In genomic region chr7:127642254-127642653, GRCm38 (mm10) we compare ENCODE assay signal across 23 mouse cellular contexts. TPM values are rescaled to one million over a fixed set of nuclear protein-coding genes. Genes with fewer than 3 reads are reported as not detected.
A peak's percentile ranks its signal among the peaks of the same experiment; 100 is the strongest.
DNase-seq lines count a peak whose midpoint lies in the region; ATAC-seq and TF ChIP-seq lines count a peak whose summit lies in the region.
"Had no signal": no experiment of that assay in that cellular context is flagged by ENCODE, and none has a peak within 500 bp of the region (broad histone marks: within the 10 kb centered on the region; RNA-seq: fewer than 3 reads in every experiment).

No protein-coding gene starts in this region.

- TF ChIP-seq RAD21 in MEL (IDR thresholded peaks at IDR 0.05; ENCODE audit: low read depth, low read length), result no peak

- no peaks in the 10 kb centered on the region for H3K36me3 ChIP-seq in limb, embryonic 14.5 days (ENCODE audit: control insufficient read depth, insufficient read depth, low read length)
- H3K36me3 ChIP-seq in limb, embryonic 10.5 days, result no peaks in the 10 kb centered on the region
- H3K36me3 ChIP-seq in MEL (ENCODE audit: control insufficient read depth in 1 of 2, insufficient read depth in 2 of 2, low read length in 2 of 2), result peaks cover 0 to 8% of the 10 kb centered on the region in 2 experiments; a peak in 2 of 4 replicates
- H3K36me3 ChIP-seq: embryonic facial prominence, embryonic 13.5 days; embryonic facial prominence, embryonic 15.5 days; forebrain, embryonic 10.5 days; forebrain, embryonic 12.5 days; G1E had no signal

- ATAC-seq in limb, embryonic 14.5 days (ENCODE audit: low FRiP score, low read depth), result no peak
- ATAC-seq: forebrain, embryonic 14.5 days; forebrain, embryonic 16.5 days had no signal

- no peak overlapping the region for H3K4me3 ChIP-seq in limb, embryonic 14.5 days (replicated peaks; ENCODE audit: low read length)
- H3K4me3 ChIP-seq in limb, embryonic 10.5 days, result no peak overlapping the region
- H3K4me3 ChIP-seq in MEL (ENCODE audit: control insufficient read depth in 1 of 2, insufficient read depth in 1 of 2, low read depth in 2 of 2, low read length in 2 of 2), result no peak overlapping the region
- H3K4me3 ChIP-seq: embryonic facial prominence, embryonic 13.5 days; embryonic facial prominence, embryonic 15.5 days; erythroblast, embryonic 14.5 days; forebrain, embryonic 10.5 days; forebrain, embryonic 12.5 days had no signal

- no peak overlapping the region for H3K27ac ChIP-seq in limb, embryonic 14.5 days (replicated peaks; ENCODE audit: low read depth, low read length)
- H3K27ac ChIP-seq in limb, embryonic 10.5 days, result no peak overlapping the region
- H3K27ac ChIP-seq in MEL (ENCODE audit: control insufficient read depth, low read depth, low read length), result no peak overlapping the region
- H3K27ac ChIP-seq: embryonic facial prominence, embryonic 13.5 days; embryonic facial prominence, embryonic 15.5 days; forebrain, embryonic 10.5 days; forebrain, embryonic 12.5 days had no signal

- 72% methylated on average over 4 of the region's 4 CpGs for WGBS in limb, embryonic 14.5 days
- 86% methylated on average over 4 of the region's 4 CpGs for WGBS in limb, embryonic 10.5 days

- TF ChIP-seq EP300 in MEL (IDR thresholded peaks at IDR 0.05; ENCODE audit: low read depth in 1 of 2, low read length in 2 of 2), result no peak

- no peaks in the 10 kb centered on the region for H3K4me1 ChIP-seq in limb, embryonic 14.5 days (ENCODE audit: control insufficient read depth, insufficient read depth, low read length)
- H3K4me1 ChIP-seq in limb, embryonic 10.5 days, result peaks cover 4% of the 10 kb centered on the region
- H3K4me1 ChIP-seq in MEL (ENCODE audit: control insufficient read depth in 1 of 2, insufficient read depth in 2 of 2, low read length in 2 of 2), result peaks cover 3 to 7% of the 10 kb centered on the region in 2 experiments; a peak in 2 of 4 replicates

- H3K79me2 ChIP-seq in MEL (ENCODE audit: control insufficient read depth, insufficient read depth, low read length, poor library complexity), result no peaks in the 10 kb centered on the region

- H3K27me3 ChIP-seq in limb, embryonic 14.5 days (ENCODE audit: control insufficient read depth, insufficient read depth, low read length), result no peaks in the 10 kb centered on the region
- H3K27me3 ChIP-seq in limb, embryonic 10.5 days (ENCODE audit: low read depth, poor library complexity, severe bottlenecking), result no peaks in the 10 kb centered on the region
- H3K27me3 ChIP-seq in MEL (ENCODE audit: control insufficient read depth in 1 of 2, insufficient read depth in 2 of 2, low read length in 2 of 2), result no peaks in the 10 kb centered on the region
- H3K27me3 ChIP-seq: embryonic facial prominence, embryonic 13.5 days; embryonic facial prominence, embryonic 15.5 days; forebrain, embryonic 12.5 days had no signal

- no peak for TF ChIP-seq POLR2A in limb, embryonic 14.5 days (IDR thresholded peaks at IDR 0.05; ENCODE audit: borderline replicate concordance, extremely low read depth, insufficient read depth, insufficient read length)
- no peak for TF ChIP-seq POLR2A in MEL (IDR thresholded peaks at IDR 0.05; ENCODE audit: control insufficient read depth in 1 of 2, insufficient read depth in 1 of 2, low read depth in 1 of 2, low read length in 2 of 2, poor library complexity in 1 of 2)

- H3K4me2 ChIP-seq in limb, embryonic 14.5 days (replicated peaks; ENCODE audit: low read depth, low read length, severe bottlenecking), result no peak overlapping the region
- H3K4me2 ChIP-seq: embryonic facial prominence, embryonic 13.5 days; embryonic facial prominence, embryonic 15.5 days; forebrain, embryonic 12.5 days had no signal

- no peaks in the 10 kb centered on the region for H3K9me3 ChIP-seq in limb, embryonic 14.5 days (ENCODE audit: control insufficient read depth, low read length)
- no peaks in the 10 kb centered on the region for H3K9me3 ChIP-seq in limb, embryonic 10.5 days (replicated peaks)
- no peaks in the 10 kb centered on the region for H3K9me3 ChIP-seq in MEL (replicated peaks; ENCODE audit: insufficient read depth, low read length)
- H3K9me3 ChIP-seq: embryonic facial prominence, embryonic 13.5 days; embryonic facial prominence, embryonic 15.5 days; forebrain, embryonic 10.5 days; forebrain, embryonic 12.5 days; G1E had no signal

- H3K9ac ChIP-seq in limb, embryonic 14.5 days (ENCODE audit: low read depth, low read length, severe bottlenecking), result peak overlapping the region; percentile 7; the same call in 1 of the 2 replicates
- no peak overlapping the region for H3K9ac ChIP-seq in MEL (ENCODE audit: control insufficient read depth, low read depth, low read length, poor library complexity, severe bottlenecking)
- H3K9ac ChIP-seq: embryonic facial prominence, embryonic 13.5 days; embryonic facial prominence, embryonic 15.5 days; forebrain, embryonic 12.5 days had no signal

- TF ChIP-seq CTCF in MEL (IDR thresholded peaks at IDR 0.05 in 2 of 3, conservative IDR thresholded peaks at IDR 0.05 in 1 of 3; ENCODE audit: control insufficient read depth in 1 of 3, insufficient read depth in 1 of 3, low read depth in 2 of 3, low read length in 3 of 3, poor library complexity in 1 of 3, severe bottlenecking in 1 of 3), result no peak; a peak in 1 of 6 replicates

- DNase-seq in limb, embryonic 14.5 days (ENCODE audit: low spot score), result no peak
- no peak for DNase-seq in limb, embryonic 10.5 days (ENCODE audit: low spot score)
- no peak for DNase-seq in MEL (ENCODE audit: low read depth, low spot score)
- DNase-seq in lung, postnatal 10 days, result no peak
- DNase-seq in left cerebral cortex, adult 9 months (ENCODE audit: low spot score in 2 of 2), result no peak
- DNase-seq: adrenal gland, adult 2 months; adrenal gland, postnatal 10 days; adrenal gland, postnatal 25 days; cerebellum, adult 11 months; cerebellum, adult 18-20 months; cerebellum, adult 8-10 months; cerebellum, adult 9-11 months; cerebellum, postnatal 14 days; cerebellum, postnatal 36 days; embryo, embryonic 11 days had no signal

TF ChIP-seq in MEL, 35 proteins besides CTCF, POLR2A, EP300 and RAD21:
- TF ChIP-seq E2F4 (IDR thresholded peaks at IDR 0.05; ENCODE audit: borderline replicate concordance, low read depth, low read length) (no peak), ZNF384 (IDR thresholded peaks at IDR 0.05; ENCODE audit: low read depth, low read length) (peak; percentile 64)

RNA-seq across cellular contexts. Expression of gene Zfp629, which starts 26.7 kb away (rescaled TPM):
- 23.8 and 24.5 TPM in 2 replicates for polyA plus RNA-seq in limb, embryonic 14.5 days (2012; rRNA removed)
- 13.9 and 19.2 TPM in 2 replicates for polyA plus RNA-seq in limb, embryonic 14.5 days (2014; fragmentation: Nextera tagmentation; extraction: Ambion mirVana)
- 29.0 and 32.9 TPM in 2 replicates for polyA plus RNA-seq in limb, embryonic 10.5 days (2016; fragmentation: Nextera tagmentation; extraction: Ambion mirVana)
- 9.4 and 12.6 TPM in 2 replicates for total RNA-seq in MEL (2012; rRNA removed)
- 10 to 100 TPM in 1 of 2 experiments, not detected in 1; 10.8 TPM for polyA plus RNA-seq in MEL (2012; ENCODE audit: insufficient read depth in 1 of 2, insufficient read length in 2 of 2, low read depth in 1 of 2, low replicate concordance in 2 of 2, missing spikeins in 1 of 2)

RNA-seq across cellular contexts. Expression of gene Rnf40, which starts 53.7 kb away (rescaled TPM):
- 49.1 and 51.9 TPM in 2 replicates for polyA plus RNA-seq in limb, embryonic 14.5 days (2012; rRNA removed)
- polyA plus RNA-seq in limb, embryonic 14.5 days (2014; fragmentation: Nextera tagmentation; extraction: Ambion mirVana), result 42.5 and 49.5 TPM in 2 replicates
- 62.2 and 69.6 TPM in 2 replicates for polyA plus RNA-seq in limb, embryonic 10.5 days (2016; fragmentation: Nextera tagmentation; extraction: Ambion mirVana)
- 43.8 and 49.5 TPM in 2 replicates for total RNA-seq in MEL (2012; rRNA removed)
- 10 to 100 TPM in 1 of 2 experiments, not detected in 1; 75.1 TPM for polyA plus RNA-seq in MEL (2012; ENCODE audit: insufficient read depth in 1 of 2, insufficient read length in 2 of 2, low read depth in 1 of 2, low replicate concordance in 2 of 2, missing spikeins in 1 of 2)

RNA-seq across cellular contexts. Expression of gene Ccdc189, which starts 53.9 kb away (rescaled TPM):
- polyA plus RNA-seq in limb, embryonic 14.5 days (2012; rRNA removed), result 9.7 and 10.6 TPM in 2 replicates
- polyA plus RNA-seq in limb, embryonic 14.5 days (2014; fragmentation: Nextera tagmentation; extraction: Ambion mirVana), result 5.4 and 8.1 TPM in 2 replicates
- 9.4 and 12.4 TPM in 2 replicates for polyA plus RNA-seq in limb, embryonic 10.5 days (2016; fragmentation: Nextera tagmentation; extraction: Ambion mirVana)
- total RNA-seq in MEL (2012; rRNA removed), result 3.6 and 6.9 TPM in 2 replicates
- 1 to 10 TPM in 1 of 2 experiments, not detected in 1; 4.2 TPM for polyA plus RNA-seq in MEL (2012; ENCODE audit: insufficient read depth in 1 of 2, insufficient read length in 2 of 2, low read depth in 1 of 2, low replicate concordance in 2 of 2, missing spikeins in 1 of 2)
